Mouse (Mus musculus): ENCODE measurements around the gene Arl16. TPM values are rescaled to one million over a fixed set of nuclear protein-coding genes. Genes with fewer than 3 reads are reported as not detected.

Gene Arl16
- polyA plus RNA-seq, 1 experiment, result 10.7 TPM

- TF ChIP-seq EP300 (IDR thresholded peaks at IDR 0.05; ENCODE audit: insufficient read depth, low read depth, low read length) (no peak), POLR2A (IDR thresholded peaks at IDR 0.05; ENCODE audit: insufficient read depth, low read length) (no peak), CTCF (IDR thresholded peaks at IDR 0.05; ENCODE audit: low read depth, low read length) (no peak)
- no peaks in the 10 kb centered on the region for H3K9me3 ChIP-seq (replicated peaks; ENCODE audit: control insufficient read depth, insufficient read depth, low read length, poor library complexity, severe bottlenecking)
- no peaks in the 10 kb centered on the region for H3K27me3 ChIP-seq (ENCODE audit: control insufficient read depth, insufficient read depth, low read length, poor library complexity, severe bottlenecking)
- H3K9ac ChIP-seq (ENCODE audit: low read depth, poor library complexity, severe bottlenecking), result peak overlapping the region; percentile 87; the same call in 1 of the 2 replicates
- peak overlapping the region; percentile 97; the same call in 1 of the 2 replicates for H3K4me3 ChIP-seq (ENCODE audit: low read depth, low read length)
- no peaks in the 10 kb centered on the region for H3K4me1 ChIP-seq (ENCODE audit: control insufficient read depth, insufficient read depth, low read length)
- 0 out of 2 replicates have a peak overlapping the region, but pooled peaks have one; percentile 42 for H3K27ac ChIP-seq (ENCODE audit: insufficient read depth, low read length)
- peaks cover 34% of the 10 kb centered on the region for H3K36me3 ChIP-seq (ENCODE audit: control insufficient read depth, insufficient read depth, low read length, poor library complexity, severe bottlenecking)
Measured at GRCm38 (mm10) chr11:120483448-120483934, 16.1 kb upstream of the Arl16 start.

GRCm38 (mm10) chr11:120472052-120472451 lies 4.6 kb upstream of the Arl16 start:
- TF ChIP-seq EP300 (IDR thresholded peaks at IDR 0.05; ENCODE audit: insufficient read depth, low read depth, low read length), result no peak
- TF ChIP-seq POLR2A (IDR thresholded peaks at IDR 0.05; ENCODE audit: insufficient read depth, low read length), result no peak
- TF ChIP-seq CTCF (IDR thresholded peaks at IDR 0.05; ENCODE audit: low read depth, low read length), result no peak
- no peaks in the 10 kb centered on the region; the same call in 1 of the 2 replicates for H3K36me3 ChIP-seq (ENCODE audit: control insufficient read depth, insufficient read depth, low read length, poor library complexity, severe bottlenecking)
- H3K4me1 ChIP-seq (ENCODE audit: control insufficient read depth, insufficient read depth, low read length), result no peaks in the 10 kb centered on the region
- no peaks in the 10 kb centered on the region for H3K27me3 ChIP-seq (ENCODE audit: control insufficient read depth, insufficient read depth, low read length, poor library complexity, severe bottlenecking)
- no peaks in the 10 kb centered on the region for H3K9me3 ChIP-seq (replicated peaks; ENCODE audit: control insufficient read depth, insufficient read depth, low read length, poor library complexity, severe bottlenecking)
- H3K27ac ChIP-seq (ENCODE audit: insufficient read depth, low read length), result no peak overlapping the region
- no peak overlapping the region for H3K9ac ChIP-seq (ENCODE audit: low read depth, poor library complexity, severe bottlenecking)
- H3K4me3 ChIP-seq (ENCODE audit: low read depth, low read length), result no peak overlapping the region

GRCm38 (mm10) chr11:120467736-120468092 lies 307 bp upstream of the Arl16 start:
- H3K4me3 ChIP-seq (ENCODE audit: low read depth, low read length), result peak overlapping the region; percentile 73
- TF ChIP-seq CTCF (IDR thresholded peaks at IDR 0.05; ENCODE audit: low read depth, low read length) (no peak), EP300 (IDR thresholded peaks at IDR 0.05; ENCODE audit: insufficient read depth, low read depth, low read length) (no peak), POLR2A (IDR thresholded peaks at IDR 0.05; ENCODE audit: insufficient read depth, low read length) (no peak)
- no peaks in the 10 kb centered on the region for H3K9me3 ChIP-seq (replicated peaks; ENCODE audit: control insufficient read depth, insufficient read depth, low read length, poor library complexity, severe bottlenecking)
- H3K9ac ChIP-seq (ENCODE audit: low read depth, poor library complexity, severe bottlenecking), result peak overlapping the region; percentile 64
- H3K27me3 ChIP-seq (ENCODE audit: control insufficient read depth, insufficient read depth, low read length, poor library complexity, severe bottlenecking), result no peaks in the 10 kb centered on the region
- no peaks in the 10 kb centered on the region for H3K36me3 ChIP-seq (ENCODE audit: control insufficient read depth, insufficient read depth, low read length, poor library complexity, severe bottlenecking)
- H3K4me1 ChIP-seq (ENCODE audit: control insufficient read depth, insufficient read depth, low read length), result no peaks in the 10 kb centered on the region
- H3K27ac ChIP-seq (ENCODE audit: insufficient read depth, low read length), result no peak overlapping the region

GRCm38 (mm10) chr11:120465521-120465920 lies 1.9 kb downstream of the Arl16 start:
- H3K4me3 ChIP-seq (ENCODE audit: low read depth, low read length), result no peak overlapping the region

GRCm38 (mm10) chr11:120464365-120464764 lies 3.0 kb downstream of the Arl16 start:
- no peak overlapping the region for H3K4me3 ChIP-seq (ENCODE audit: low read depth, low read length)
- no peak for TF ChIP-seq POLR2A (IDR thresholded peaks at IDR 0.05; ENCODE audit: insufficient read depth, low read length)
- no peak for TF ChIP-seq EP300 (IDR thresholded peaks at IDR 0.05; ENCODE audit: insufficient read depth, low read depth, low read length)
- no peak for TF ChIP-seq CTCF (IDR thresholded peaks at IDR 0.05; ENCODE audit: low read depth, low read length)
- peaks cover 2% of the 10 kb centered on the region; the same call in 1 of the 2 replicates for H3K36me3 ChIP-seq (ENCODE audit: control insufficient read depth, insufficient read depth, low read length, poor library complexity, severe bottlenecking)
- no peak overlapping the region for H3K27ac ChIP-seq (ENCODE audit: insufficient read depth, low read length)
- no peaks in the 10 kb centered on the region for H3K9me3 ChIP-seq (replicated peaks; ENCODE audit: control insufficient read depth, insufficient read depth, low read length, poor library complexity, severe bottlenecking)
- no peaks in the 10 kb centered on the region for H3K4me1 ChIP-seq (ENCODE audit: control insufficient read depth, insufficient read depth, low read length)
- H3K9ac ChIP-seq (ENCODE audit: low read depth, poor library complexity, severe bottlenecking), result no peak overlapping the region
- no peaks in the 10 kb centered on the region for H3K27me3 ChIP-seq (ENCODE audit: control insufficient read depth, insufficient read depth, low read length, poor library complexity, severe bottlenecking)

More at GRCm38 (mm10) chr11:120465521-120465920, 1.9 kb downstream of the Arl16 start:
- Histone ChIP-seq H3K27ac (ENCODE audit: insufficient read depth, low read length) (no peak overlapping the region), H3K9ac (ENCODE audit: low read depth, poor library complexity, severe bottlenecking) (no peak overlapping the region), H3K27me3 (ENCODE audit: control insufficient read depth, insufficient read depth, low read length, poor library complexity, severe bottlenecking) (no peaks in the 10 kb centered on the region), H3K36me3 (ENCODE audit: control insufficient read depth, insufficient read depth, low read length, poor library complexity, severe bottlenecking) (peaks cover 2% of the 10 kb centered on the region; the same call in 1 of the 2 replicates), H3K9me3 (replicated peaks; ENCODE audit: control insufficient read depth, insufficient read depth, low read length, poor library complexity, severe bottlenecking) (no peaks in the 10 kb centered on the region), H3K4me1 (ENCODE audit: control insufficient read depth, insufficient read depth, low read length) (no peaks in the 10 kb centered on the region)
- no peak for TF ChIP-seq EP300 (IDR thresholded peaks at IDR 0.05; ENCODE audit: insufficient read depth, low read depth, low read length)
- no peak for TF ChIP-seq POLR2A (IDR thresholded peaks at IDR 0.05; ENCODE audit: insufficient read depth, low read length)
- TF ChIP-seq CTCF (IDR thresholded peaks at IDR 0.05; ENCODE audit: low read depth, low read length), result no peak

GRCm38 (mm10) chr11:120463536-120463935 lies 3.9 kb downstream of the Arl16 start:
- TF ChIP-seq EP300 (IDR thresholded peaks at IDR 0.05; ENCODE audit: insufficient read depth, low read depth, low read length) (no peak), POLR2A (IDR thresholded peaks at IDR 0.05; ENCODE audit: insufficient read depth, low read length) (no peak)
- no peaks in the 10 kb centered on the region for H3K9me3 ChIP-seq (replicated peaks; ENCODE audit: control insufficient read depth, insufficient read depth, low read length, poor library complexity, severe bottlenecking)
- H3K36me3 ChIP-seq (ENCODE audit: control insufficient read depth, insufficient read depth, low read length, poor library complexity, severe bottlenecking), result peaks cover 2% of the 10 kb centered on the region; the same call in 1 of the 2 replicates
- H3K27ac ChIP-seq (ENCODE audit: insufficient read depth, low read length), result no peak overlapping the region
- no peaks in the 10 kb centered on the region for H3K4me1 ChIP-seq (ENCODE audit: control insufficient read depth, insufficient read depth, low read length)
- H3K4me3 ChIP-seq (ENCODE audit: low read depth, low read length), result no peak overlapping the region
- no peaks in the 10 kb centered on the region for H3K27me3 ChIP-seq (ENCODE audit: control insufficient read depth, insufficient read depth, low read length, poor library complexity, severe bottlenecking)
- no peak overlapping the region for H3K9ac ChIP-seq (ENCODE audit: low read depth, poor library complexity, severe bottlenecking)
